Mouse (Mus musculus) Patski (cell line): ENCODE measurements at regions not wholly inside any gene's neighbourhood (a gene's known extent, or its start where the extent isn't known, plus 50 kb on each side); places are given as distances from the start of the nearest gene placed in this dataset.

Experiments
- ATAC-seq: fragments of 100-300 bp; one replicate; pipeline ENCODE4 v1.8.0; 2021
- CTCF ChIA-PET: fragments of 350-600 bp; sonication (Branson Sonifier 250); formaldehyde crosslinking; loops from one replicate; lab custom pipeline; 2022; ENCODE audit warnings: inconsistent platforms; lab: Charles Lee
- POLR2A ChIA-PET: fragments of 350-600 bp; sonication (Branson Sonifier 250); formaldehyde crosslinking; loops from one replicate; lab custom pipeline; 2022; ENCODE audit warnings: antibody characterized with exemption, inconsistent platforms; lab: Charles Lee
- DNase-seq: peaks from one replicate; pipeline ENCODE4 v3.0.0-alpha.2; 2011; ENCODE audit warnings: low read depth, low spot score
- H3K27me3 ChIP-seq: fragments of 371-371 bp; one replicate; pipeline ENCODE4 v1.5.1; 2021
- CTCF ChIP-seq: fragments of 100-300 bp; IDR thresholded peaks from one replicate; pipeline ENCODE4 v1.5.1; 2021
- in situ Hi-C: fragments of 300-500 bp; cut with MboI; formaldehyde crosslinking; loops from 3 replicates; pipeline ENCODE4 v1.11.1; 2018; ENCODE audit warnings: low pct_unique_long_range_greater_than_20kb, mixed read lengths

DNA sequence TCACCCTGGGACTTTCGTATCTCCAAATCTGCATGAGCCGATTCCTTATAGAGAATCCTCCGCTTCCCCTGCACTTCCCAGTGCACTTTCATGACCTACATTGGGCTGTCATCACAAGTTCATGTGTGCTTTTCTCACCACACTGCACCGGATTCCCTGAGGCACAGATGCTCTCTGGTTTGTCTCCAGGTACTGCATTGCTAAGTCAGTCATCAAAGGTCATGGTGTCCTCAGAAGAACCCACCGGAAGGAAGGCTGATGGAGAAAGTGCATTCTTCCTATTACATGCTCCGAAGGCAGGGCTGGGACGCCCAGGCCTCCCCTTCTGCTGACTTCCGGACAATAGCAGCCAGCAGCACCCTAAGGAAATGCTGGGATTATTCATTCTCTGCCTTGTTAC lies 116.1 kb upstream of the Aldh1b1 start:
- CTCF ChIA-PET = no interaction called here
- DNase-seq (no peak), ATAC-seq (no peak)
- in situ Hi-C loops = no loop called here
- TF ChIP-seq CTCF = no peak
- H3K27me3 ChIP-seq = no peaks in the 10 kb centered on the region
- POLR2A ChIA-PET = interaction anchor here (0.5 kb wide), 1 partner anchor 361 kb away, joined by 3 read pairs; no protein-coding TSS in a partner anchor

DNA sequence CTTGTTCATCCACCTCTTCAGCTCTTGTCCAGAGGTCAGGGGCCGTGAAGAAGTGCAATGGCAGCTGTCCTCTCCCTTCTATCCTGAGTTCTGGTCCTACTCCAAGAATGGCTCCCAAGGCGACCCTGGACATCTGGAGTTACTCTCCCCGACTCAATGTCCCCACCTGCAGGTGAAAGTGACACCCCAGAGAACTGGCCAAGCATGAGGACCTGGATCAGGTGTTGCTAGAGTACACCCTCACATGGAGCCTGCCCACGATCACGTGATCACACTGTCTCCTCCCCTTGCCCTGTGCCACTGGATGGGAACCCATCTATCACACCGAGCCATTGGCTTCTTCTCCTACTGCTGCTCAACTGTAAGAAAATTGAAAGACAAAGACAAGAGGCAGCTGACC lies 122.7 kb upstream of the Aldh1b1 start:
- no peak for DNase-seq
- POLR2A ChIA-PET = no interaction called here
- ATAC-seq = no peak
- H3K27me3 ChIP-seq = peaks cover 4% of the 10 kb centered on the region
- CTCF ChIA-PET = no interaction called here
- no peak for TF ChIP-seq CTCF
- in situ Hi-C loops = no loop called here

DNA sequence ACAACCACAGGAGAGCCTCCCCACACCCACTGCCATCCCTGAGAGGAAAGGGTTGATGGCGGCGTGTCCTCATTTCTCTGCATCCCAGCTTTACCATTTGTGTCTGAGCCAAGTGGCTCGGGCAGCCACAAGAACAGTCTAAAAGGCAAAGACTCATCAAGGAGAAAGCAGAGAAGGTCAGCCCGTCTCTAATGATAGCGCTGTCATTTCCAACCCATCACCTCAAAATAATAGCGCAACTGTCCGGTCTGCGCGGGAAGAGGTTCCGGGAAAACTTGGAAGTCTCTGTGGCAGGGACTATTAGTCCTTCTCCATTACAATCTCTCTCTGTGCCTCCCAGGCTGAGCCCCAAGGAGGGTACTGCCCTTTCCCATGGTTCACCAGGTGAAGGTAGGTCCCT lies 124.5 kb upstream of the Aldh1b1 start:
- in situ Hi-C loops = no loop called here
- ATAC-seq = no peak
- POLR2A ChIA-PET = no interaction called here

DNA sequence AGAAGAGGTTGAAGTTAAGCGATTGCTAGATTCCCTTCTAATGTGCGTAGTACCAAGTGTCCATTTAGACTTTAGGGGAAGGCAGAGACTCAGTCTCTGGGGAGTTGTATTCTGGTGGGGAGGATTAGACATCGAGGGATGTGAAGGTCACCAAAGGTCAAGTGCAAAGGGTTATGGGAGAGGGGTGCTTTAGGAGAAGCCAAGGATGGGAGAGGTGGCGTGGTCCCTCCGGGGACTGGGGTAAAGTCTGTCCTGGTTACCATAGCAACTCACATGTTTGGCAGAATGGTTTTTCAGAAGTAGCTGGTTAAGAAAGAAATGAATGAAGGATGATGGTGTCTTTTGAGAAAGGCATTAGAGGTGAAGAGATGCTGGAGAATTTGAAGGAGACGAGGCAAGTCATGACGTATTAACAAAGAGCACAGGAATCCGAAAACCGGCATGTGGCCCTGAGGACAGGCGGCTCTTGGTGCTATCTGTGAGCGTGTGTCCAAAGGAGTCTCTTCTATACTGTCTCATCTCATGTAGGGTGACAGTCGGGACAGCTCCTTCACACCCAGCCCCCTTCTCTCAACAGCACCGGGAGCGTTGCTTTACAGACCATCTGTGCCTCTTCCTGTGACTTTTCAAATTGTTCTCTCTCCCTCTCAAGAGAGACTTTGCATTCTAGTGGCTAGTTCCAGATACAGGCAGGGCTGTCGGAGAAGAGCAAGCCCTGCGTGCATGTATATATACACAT lies 125.6 kb upstream of the Aldh1b1 start:
- ChIA-PET CTCF (interaction anchor here (1.7 kb wide), 1 partner anchor 15 kb away, joined by 5 read pairs; no protein-coding TSS in a partner anchor), POLR2A (no interaction called here)
- in situ Hi-C loops = no loop called here
- DNase-seq (no peak), ATAC-seq (no peak)
- H3K27me3 ChIP-seq = peaks cover 4% of the 10 kb centered on the region
- TF ChIP-seq CTCF = no peak

More for the DNA sequence above, 124.5 kb upstream of the Aldh1b1 start:
- CTCF ChIA-PET = no interaction called here
- no peak for TF ChIP-seq CTCF
- H3K27me3 ChIP-seq = peaks cover 4% of the 10 kb centered on the region
- no peak for DNase-seq

DNA sequence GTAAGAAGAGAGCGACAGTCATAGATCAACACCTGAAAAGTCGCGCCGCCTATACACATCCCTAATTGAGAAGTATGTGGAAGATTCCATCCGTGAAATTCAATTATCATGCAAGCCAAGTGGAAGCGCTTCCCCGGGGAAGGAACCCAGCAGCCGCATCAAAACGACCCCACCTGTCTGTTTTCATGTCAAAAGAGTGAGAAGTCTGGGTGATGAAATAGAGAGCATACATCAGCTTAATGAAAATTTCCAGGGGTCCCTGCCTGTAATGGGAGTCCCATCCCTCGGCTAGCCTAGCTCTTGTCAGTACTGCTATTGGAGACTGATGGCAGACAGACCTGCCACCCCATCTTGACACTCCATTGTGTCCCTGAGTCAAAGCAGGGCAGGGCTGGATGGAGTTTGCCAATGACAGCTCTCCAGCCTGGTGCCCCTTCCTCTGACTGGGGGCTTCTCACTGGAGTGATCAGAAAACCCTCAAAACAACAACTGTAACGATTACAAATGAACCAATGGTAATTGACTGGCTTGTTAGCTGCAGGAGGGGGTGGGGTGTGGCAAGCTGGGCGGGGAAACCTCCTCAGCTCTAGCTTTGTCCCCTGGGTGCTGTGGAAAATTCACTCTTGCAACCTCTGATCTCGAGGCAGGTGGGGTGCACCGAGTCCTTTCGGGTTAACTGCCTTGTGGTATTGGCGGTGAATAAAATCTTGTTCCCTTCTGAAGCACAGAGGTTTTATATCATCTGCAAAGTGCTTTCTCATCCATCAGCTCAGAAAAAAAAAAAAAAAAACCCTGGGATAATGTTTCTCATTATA lies 126.4 kb upstream of the Aldh1b1 start:
- POLR2A ChIA-PET = no interaction called here
- CTCF ChIA-PET = interaction anchor here (1.3 to 1.7 kb wide), 2 partner anchors 14 to 28 kb away, joined by 3 to 5 read pairs; no protein-coding TSS in a partner anchor
- no peak for TF ChIP-seq CTCF

DNA sequence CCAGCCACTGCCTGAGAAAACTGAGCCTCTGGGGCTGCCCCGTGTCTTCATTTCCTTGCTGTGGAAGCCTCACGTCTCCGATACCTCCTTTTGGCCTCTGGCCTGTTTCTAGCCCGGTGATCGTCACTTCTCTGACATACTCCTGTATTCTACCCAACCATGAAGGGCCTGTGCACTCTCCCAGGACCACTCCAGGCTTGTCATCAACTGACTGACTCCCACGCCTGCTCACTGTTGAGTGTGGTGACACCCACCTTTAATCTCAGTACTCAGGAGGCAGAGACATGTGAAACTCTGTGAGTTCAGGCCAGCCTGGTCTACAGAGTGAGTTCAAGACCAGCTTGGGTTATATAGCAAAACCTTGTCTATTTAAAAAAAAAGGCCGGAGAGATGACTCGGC lies 132.1 kb upstream of the Shb start:
- in situ Hi-C loops = no loop called here
- DNase-seq = no peak

More for the DNA sequence above, 126.4 kb upstream of the Aldh1b1 start:
- in situ Hi-C loops = no loop called here
- ATAC-seq (no peak), DNase-seq (no peak)
- H3K27me3 ChIP-seq = peaks cover 4% of the 10 kb centered on the region

DNA sequence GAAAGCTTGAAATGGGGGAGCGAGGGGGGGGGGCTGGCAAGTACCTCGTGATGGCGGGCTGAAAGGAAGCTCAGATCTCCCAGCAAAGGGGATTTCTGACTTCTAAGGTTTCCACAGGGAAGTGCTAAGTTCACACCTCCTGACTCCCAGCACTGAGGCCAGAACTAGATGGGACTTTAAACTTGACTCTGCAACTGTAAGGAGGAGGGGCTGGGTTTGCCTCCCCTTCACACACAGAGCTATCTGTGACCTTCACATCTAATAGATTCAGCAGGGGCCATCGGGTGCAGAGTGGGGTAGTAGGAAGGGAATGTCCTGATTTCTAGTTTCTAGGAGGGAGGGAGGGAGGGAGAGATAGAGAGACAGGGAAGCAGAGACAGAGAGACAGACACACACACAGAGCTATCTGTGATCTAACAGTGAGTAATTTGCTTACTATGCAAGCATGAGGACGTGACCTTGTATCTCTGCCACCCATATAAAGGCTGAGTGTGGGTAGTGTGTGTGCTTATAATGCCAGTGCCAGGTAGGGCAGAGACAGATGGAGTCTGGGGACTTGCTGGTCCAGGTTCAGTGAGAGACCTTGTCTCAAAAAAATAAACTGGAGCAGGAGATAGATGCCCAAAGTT lies 125.2 kb upstream of the Shb start:
- DNase-seq (no peak), ATAC-seq (no peak)
- ChIA-PET CTCF (interaction anchor here (1.3 to 1.8 kb wide), 2 partner anchors 10 to 46 kb away, joined by 4 to 6 read pairs; no protein-coding TSS in a partner anchor), POLR2A (no interaction called here)
- in situ Hi-C loops = no loop called here
- no peak for TF ChIP-seq CTCF
- H3K27me3 ChIP-seq = peaks cover 14% of the 10 kb centered on the region

More for the DNA sequence above, 132.1 kb upstream of the Shb start:
- ChIA-PET CTCF (no interaction called here), POLR2A (no interaction called here)
- peaks cover 11% of the 10 kb centered on the region for H3K27me3 ChIP-seq
- no peak for TF ChIP-seq CTCF
- ATAC-seq = no peak

DNA sequence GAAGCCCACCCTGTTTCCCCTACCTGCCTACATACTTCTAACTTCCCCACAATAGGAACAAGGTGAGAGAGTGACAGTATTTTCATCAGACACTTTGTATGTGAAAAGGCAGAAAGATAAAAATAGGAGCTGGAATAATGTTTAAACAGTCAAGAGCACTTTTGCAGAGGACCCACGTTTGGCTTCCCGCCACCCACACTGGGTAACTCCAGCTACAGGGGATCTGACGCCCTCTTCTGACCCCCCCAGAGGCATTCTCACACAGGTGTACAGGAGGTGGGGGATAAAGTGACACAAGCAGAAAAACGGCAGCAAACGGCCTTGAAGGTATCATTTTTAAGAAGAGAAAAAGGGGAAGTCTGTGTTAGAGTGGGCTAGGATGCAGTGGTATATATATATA lies 123.5 kb upstream of the Shb start:
- ChIA-PET CTCF (interaction anchor here (1.8 kb wide), 1 partner anchor 44 kb away, joined by 4 read pairs; no protein-coding TSS in a partner anchor), POLR2A (no interaction called here)
- no peak for DNase-seq
- in situ Hi-C loops = no loop called here
- ATAC-seq = no peak
- TF ChIP-seq CTCF = no peak
- peaks cover 5% of the 10 kb centered on the region for H3K27me3 ChIP-seq

DNA sequence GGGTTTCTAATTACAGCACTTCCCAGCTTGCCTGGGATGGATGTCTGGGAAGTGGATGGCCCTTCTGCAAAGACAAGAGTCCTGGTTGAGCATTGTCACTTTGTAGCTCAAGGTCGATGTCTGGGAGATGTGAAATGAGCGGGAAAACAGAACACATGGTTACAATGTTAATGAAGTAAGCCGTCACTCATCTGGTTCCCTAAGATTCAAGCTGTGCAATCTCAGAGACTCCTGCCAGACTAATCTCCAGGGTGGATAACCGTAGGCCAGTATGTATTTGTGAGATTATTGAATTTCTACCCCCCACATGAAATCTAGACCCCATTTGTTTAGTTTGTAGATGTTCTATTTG lies 122.5 kb upstream of the Shb start:
- ChIA-PET CTCF (no interaction called here), POLR2A (no interaction called here)
- TF ChIP-seq CTCF = no peak
- ATAC-seq (no peak), DNase-seq (no peak)
- H3K27me3 ChIP-seq = peaks cover 3% of the 10 kb centered on the region
- in situ Hi-C loops = no loop called here

DNA sequence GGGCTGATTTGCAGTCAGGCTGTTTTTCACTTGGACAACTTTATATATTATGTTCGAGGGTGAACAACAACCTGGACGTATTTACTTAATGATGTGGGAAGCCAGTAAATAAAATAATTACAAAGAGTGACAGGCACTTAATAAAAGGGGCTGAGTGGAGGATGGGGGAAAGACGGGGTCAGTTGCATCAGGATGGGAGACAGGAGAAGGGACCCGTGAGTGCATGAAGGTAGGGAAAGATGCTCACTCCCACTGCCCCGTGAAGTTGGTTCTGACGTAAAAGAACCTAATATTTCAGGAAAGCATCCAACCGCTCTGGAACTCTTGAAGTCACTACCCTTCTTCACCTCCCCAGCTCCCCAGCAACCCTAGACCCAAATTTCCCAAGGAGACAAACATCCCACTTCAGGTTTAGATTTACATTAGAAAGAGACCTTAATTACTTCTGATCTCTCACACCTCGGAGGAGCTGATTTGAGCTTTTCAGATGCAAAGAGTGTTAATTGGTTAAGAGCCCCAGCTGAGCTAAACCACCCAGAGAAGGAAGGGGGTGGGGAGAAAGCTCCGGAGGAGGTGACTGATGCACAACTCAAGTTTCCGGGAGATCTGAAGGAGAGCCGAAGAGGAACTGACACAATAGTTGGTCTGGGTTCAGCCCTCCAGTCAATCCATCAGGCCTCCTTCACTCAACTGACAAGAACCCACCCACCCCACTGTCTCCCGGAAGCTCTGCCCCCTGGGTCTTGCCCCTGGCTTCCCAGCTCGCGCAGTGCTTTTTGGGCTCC lies 121.9 kb upstream of the Shb start:
- DNase-seq (no peak), ATAC-seq (no peak)
- in situ Hi-C loops = no loop called here
- POLR2A ChIA-PET = no interaction called here
- TF ChIP-seq CTCF = no peak
- H3K27me3 ChIP-seq = peaks cover 3% of the 10 kb centered on the region
- CTCF ChIA-PET = no interaction called here
